Mouse (Mus musculus) heart, adult 2 months (tissue): ENCODE data around the gene Cldnd2.

Source experiments
- CTCF ChIP-seq: fragments of 200-600 bp; IDR thresholded peaks from 2 replicates; pipeline ENCODE4 v1.8.1; 2022; ENCODE audit warnings: antibody characterized with exemption, mild to moderate bottlenecking, moderate library complexity
- POLR2A ChIP-seq: fragments of 200-500 bp; IDR thresholded peaks from 2 replicates; pipeline ENCODE4 v1.6.1; 2011; ENCODE audit warnings: mild to moderate bottlenecking, low read depth, low read length, control low read depth; ENCODE audit not compliant: insufficient read depth

GRCm38 (mm10) chr7:43462851-43463250 lies 22.3 kb downstream of the Cldnd2 start, which contains the start of gene Vsig10l:
- TF ChIP-seq POLR2A: no peak
- no peak for TF ChIP-seq CTCF
